Mouse (Mus musculus): ENCODE measurements around the gene Tm4sf5.

GRCm38 (mm10) chr11:70525726-70526125, 20.7 kb downstream of the Tm4sf5 start:
- TF ChIP-seq CTCF (IDR thresholded peaks at IDR 0.05; ENCODE audit: insufficient read depth, low read depth, low read length) (no peak), POLR2A (IDR thresholded peaks at IDR 0.05; ENCODE audit: insufficient read depth, low read depth, low read length) (no peak)

All from olfactory bulb, adult 2 months (tissue).